Mouse (Mus musculus): ENCODE measurements at regions not wholly inside any gene's neighbourhood (a gene's known extent, or its start where the extent isn't known, plus 50 kb on each side); places are given as distances from the start of the nearest gene placed in this dataset.

GRCm38 (mm10) chr3:52633491-52634100, 365.5 kb downstream of the Foxo1 start:
- H3K4me1 ChIP-seq = peaks cover 19% of the 10 kb centered on the region
- H3K9me3 ChIP-seq = no peaks in the 10 kb centered on the region
- peaks cover 18% of the 10 kb centered on the region for H3K27me3 ChIP-seq (replicated peaks)
- H3K4me3 ChIP-seq (replicated peaks) = no peak overlapping the region
- no peaks in the 10 kb centered on the region for H3K36me3 ChIP-seq (replicated peaks; ENCODE audit: low read length)
- TF ChIP-seq GATA1 (IDR thresholded peaks at IDR 0.05; ENCODE audit: borderline replicate concordance, low read length) (no peak), FLI1 (IDR thresholded peaks at IDR 0.05; ENCODE audit: low read length) (no peak)

- H3K4me1 ChIP-seq = peaks cover 19% of the 10 kb centered on the region
- no peaks in the 10 kb centered on the region for H3K36me3 ChIP-seq (replicated peaks; ENCODE audit: low read length)
- peaks cover 16% of the 10 kb centered on the region for H3K27me3 ChIP-seq (replicated peaks)
- TF ChIP-seq GATA1 (IDR thresholded peaks at IDR 0.05; ENCODE audit: borderline replicate concordance, low read length) = no peak
- TF ChIP-seq FLI1 (IDR thresholded peaks at IDR 0.05; ENCODE audit: low read length) = no peak
- H3K4me3 ChIP-seq (replicated peaks) = no peak overlapping the region
- no peaks in the 10 kb centered on the region for H3K9me3 ChIP-seq
Measured at GRCm38 (mm10) chr3:52632635-52633034, 364.5 kb downstream of the Foxo1 start.

GRCm38 (mm10) chr3:52630209-52630608, 362.1 kb downstream of the Foxo1 start:
- Histone ChIP-seq H3K9me3 (peaks cover 3% of the 10 kb centered on the region; the same call in 1 of the 2 replicates), H3K4me1 (peaks cover 19% of the 10 kb centered on the region), H3K4me3 (replicated peaks) (no peak overlapping the region), H3K27me3 (replicated peaks) (peaks cover 31% of the 10 kb centered on the region), H3K36me3 (replicated peaks; ENCODE audit: low read length) (no peaks in the 10 kb centered on the region)
- TF ChIP-seq GATA1 (IDR thresholded peaks at IDR 0.05; ENCODE audit: borderline replicate concordance, low read length) (no peak), FLI1 (IDR thresholded peaks at IDR 0.05; ENCODE audit: low read length) (no peak)

GRCm38 (mm10) chr3:52625125-52625524, 357.0 kb downstream of the Foxo1 start:
- Histone ChIP-seq H3K36me3 (replicated peaks; ENCODE audit: low read length) (no peaks in the 10 kb centered on the region), H3K27me3 (replicated peaks) (peaks cover 27% of the 10 kb centered on the region), H3K4me1 (no peaks in the 10 kb centered on the region), H3K4me3 (replicated peaks) (no peak overlapping the region), H3K9me3 (peaks cover 3% of the 10 kb centered on the region; the same call in 1 of the 2 replicates)
- no peak for TF ChIP-seq FLI1 (IDR thresholded peaks at IDR 0.05; ENCODE audit: low read length)

GRCm38 (mm10) chr3:52622530-52622929, 354.4 kb downstream of the Foxo1 start:
- TF ChIP-seq GATA1 (IDR thresholded peaks at IDR 0.05; ENCODE audit: borderline replicate concordance, low read length) = no peak
- no peak for TF ChIP-seq FLI1 (IDR thresholded peaks at IDR 0.05; ENCODE audit: low read length)
- no peaks in the 10 kb centered on the region for H3K36me3 ChIP-seq (replicated peaks; ENCODE audit: low read length)

GRCm38 (mm10) chr3:52621936-52622335, 353.8 kb downstream of the Foxo1 start:
- no peak overlapping the region for H3K4me3 ChIP-seq (replicated peaks)

More at GRCm38 (mm10) chr3:52622530-52622929, 354.4 kb downstream of the Foxo1 start:
- H3K27me3 ChIP-seq (replicated peaks) = peaks cover 24% of the 10 kb centered on the region
- no peak overlapping the region for H3K4me3 ChIP-seq (replicated peaks)
- H3K9me3 ChIP-seq = peaks cover 3% of the 10 kb centered on the region; the same call in 1 of the 2 replicates
- no peaks in the 10 kb centered on the region for H3K4me1 ChIP-seq

GRCm38 (mm10) chr3:52618925-52619224, 350.7 kb downstream of the Foxo1 start:
- Histone ChIP-seq H3K4me3 (replicated peaks) (no peak overlapping the region), H3K36me3 (replicated peaks; ENCODE audit: low read length) (no peaks in the 10 kb centered on the region), H3K27me3 (replicated peaks) (peaks cover 12% of the 10 kb centered on the region), H3K4me1 (no peaks in the 10 kb centered on the region), H3K9me3 (no peaks in the 10 kb centered on the region)
- TF ChIP-seq FLI1 (IDR thresholded peaks at IDR 0.05; ENCODE audit: low read length) = no peak
- TF ChIP-seq GATA1 (IDR thresholded peaks at IDR 0.05; ENCODE audit: borderline replicate concordance, low read length) = no peak

More at GRCm38 (mm10) chr3:52621936-52622335, 353.8 kb downstream of the Foxo1 start:
- peaks cover 3% of the 10 kb centered on the region; the same call in 1 of the 2 replicates for H3K9me3 ChIP-seq
- H3K36me3 ChIP-seq (replicated peaks; ENCODE audit: low read length) = no peaks in the 10 kb centered on the region
- TF ChIP-seq FLI1 (IDR thresholded peaks at IDR 0.05; ENCODE audit: low read length) (no peak), GATA1 (IDR thresholded peaks at IDR 0.05; ENCODE audit: borderline replicate concordance, low read length) (no peak)
- H3K27me3 ChIP-seq (replicated peaks) = peaks cover 23% of the 10 kb centered on the region
- H3K4me1 ChIP-seq = no peaks in the 10 kb centered on the region

- Histone ChIP-seq H3K36me3 (replicated peaks; ENCODE audit: low read length) (no peaks in the 10 kb centered on the region), H3K27me3 (replicated peaks) (peaks cover 9% of the 10 kb centered on the region), H3K4me3 (replicated peaks) (no peak overlapping the region), H3K4me1 (no peaks in the 10 kb centered on the region), H3K9me3 (no peaks in the 10 kb centered on the region)
- TF ChIP-seq GATA1 (IDR thresholded peaks at IDR 0.05; ENCODE audit: borderline replicate concordance, low read length) (no peak), FLI1 (IDR thresholded peaks at IDR 0.05; ENCODE audit: low read length) (no peak)
Measured at GRCm38 (mm10) chr3:52618212-52618924, 350.2 kb downstream of the Foxo1 start.

- H3K27me3 ChIP-seq (replicated peaks) = peaks cover 7% of the 10 kb centered on the region
- no peaks in the 10 kb centered on the region for H3K4me1 ChIP-seq
- H3K9me3 ChIP-seq = no peaks in the 10 kb centered on the region
- TF ChIP-seq GATA1 (IDR thresholded peaks at IDR 0.05; ENCODE audit: borderline replicate concordance, low read length) (no peak), FLI1 (IDR thresholded peaks at IDR 0.05; ENCODE audit: low read length) (no peak)
- H3K36me3 ChIP-seq (replicated peaks; ENCODE audit: low read length) = no peaks in the 10 kb centered on the region
- H3K4me3 ChIP-seq (replicated peaks) = no peak overlapping the region
Measured at GRCm38 (mm10) chr3:52617413-52618149, 349.4 kb downstream of the Foxo1 start.

GRCm38 (mm10) chr3:52611881-52612280, 343.7 kb downstream of the Foxo1 start:
- Histone ChIP-seq H3K4me1 (no peaks in the 10 kb centered on the region), H3K36me3 (replicated peaks; ENCODE audit: low read length) (no peaks in the 10 kb centered on the region)
- TF ChIP-seq FLI1 (IDR thresholded peaks at IDR 0.05; ENCODE audit: low read length) (no peak), GATA1 (IDR thresholded peaks at IDR 0.05; ENCODE audit: borderline replicate concordance, low read length) (no peak)

More at GRCm38 (mm10) chr3:52611881-52612280, 343.7 kb downstream of the Foxo1 start:
- Histone ChIP-seq H3K9me3 (peaks cover 30% of the 10 kb centered on the region), H3K27me3 (replicated peaks) (peaks cover 16% of the 10 kb centered on the region), H3K4me3 (replicated peaks) (no peak overlapping the region)

All from megakaryocyte, embryonic 14.5 days (primary cell).